Mouse (Mus musculus) lung, adult 2 months (tissue): ENCODE data around the gene Rcan2. TPM values are rescaled to one million over a fixed set of nuclear protein-coding genes. Genes with fewer than 3 reads are reported as not detected.

Experiments used
- DNase-seq: peaks from one replicate; pipeline ENCODE4 v3.0.0; 2022
- H3K4me1 ChIP-seq: fragments of 200-500 bp; 2 replicates; pipeline ENCODE4 v1.6.1; 2011; ENCODE audit warnings: low read length; ENCODE audit not compliant: control insufficient read depth, insufficient read depth
- H3K4me3 ChIP-seq: fragments of 200-500 bp; replicated peaks from 2 replicates; pipeline ENCODE3; 2011; ENCODE audit warnings: low read depth, mild to moderate bottlenecking, control low read depth, low read length; ENCODE audit errors: extremely low read depth
- CTCF ChIP-seq: fragments of 200-500 bp; IDR thresholded peaks from 2 replicates; pipeline ENCODE4 v1.5.1; 2011; ENCODE audit warnings: mild to moderate bottlenecking, low read length, control low read depth; ENCODE audit not compliant: insufficient read depth
- POLR2A ChIP-seq: fragments of 200-500 bp; IDR thresholded peaks from 2 replicates; pipeline ENCODE4 v1.6.1; 2011; ENCODE audit warnings: low read depth, mild to moderate bottlenecking, control low read depth, low read length, borderline replicate concordance; ENCODE audit errors: extremely low read depth
- WGBS: fragments of 180-500 bp; shearing (Covaris S2); methylation state at CpG from one replicate; pipeline ENCODE4 v1.1.7; 2018; 5-methylcytosine and 5-hydroxymethylcytosine counted together
- polyA plus RNA-seq: library from polyadenylated mRNA; depleted of rRNA; stranded (reverse); fragments of >200 nt; gene quantifications from 2 replicates; pipeline ENCODE4 v1.2.3, GENCODE M21; 2012

Gene Rcan2
- polyA plus RNA-seq, 1 experiment = 19.4 TPM

DNA sequence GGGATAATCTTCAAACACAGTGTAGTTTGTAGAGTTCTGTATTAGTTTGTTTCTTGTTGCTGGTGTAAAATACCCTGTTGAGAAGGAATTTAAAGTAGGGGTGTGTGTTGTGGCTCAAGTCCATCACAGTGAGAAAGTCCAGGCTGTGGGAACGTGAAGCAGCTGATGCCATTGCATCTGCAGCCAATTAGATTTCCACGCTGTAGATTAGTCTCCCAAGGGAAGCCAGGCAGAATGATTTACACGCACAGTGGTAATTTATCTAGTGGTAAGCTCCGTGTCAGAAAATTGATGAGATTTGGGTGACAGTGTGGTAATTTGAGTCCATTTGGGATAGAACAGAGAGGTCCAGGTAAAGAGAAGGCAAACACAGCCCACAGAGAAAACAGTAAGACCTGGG, 192.9 kb downstream of the Rcan2 start:
- no peak for DNase-seq
- 51% methylated on average over 4 of the region's 4 CpGs for WGBS
- TF ChIP-seq POLR2A (no peak), CTCF (no peak)
- Histone ChIP-seq H3K4me3 (no peak overlapping the region), H3K4me1 (no peaks in the 10 kb centered on the region)

- H3K4me1 ChIP-seq = no peaks in the 10 kb centered on the region
- 75% methylated on average over 7 of the region's 7 CpGs for WGBS
- no peak overlapping the region for H3K4me3 ChIP-seq
- TF ChIP-seq POLR2A = no peak
- no peak for TF ChIP-seq CTCF
- DNase-seq = no peak
These were observed 196.4 kb downstream of the Rcan2 start for GRCm38 (mm10) chr17:43997514-43997913.

GRCm38 (mm10) chr17:43998095-43998494, 196.9 kb downstream of the Rcan2 start:
- DNase-seq = no peak
- 96% methylated on average over 6 of the region's 6 CpGs for WGBS
- Histone ChIP-seq H3K4me1 (no peaks in the 10 kb centered on the region), H3K4me3 (no peak overlapping the region)
- TF ChIP-seq POLR2A (no peak), CTCF (no peak)

GRCm38 (mm10) chr17:44004401-44004800, 203.2 kb downstream of the Rcan2 start:
- 91% methylated on average over 2 of the region's 2 CpGs for WGBS
- TF ChIP-seq CTCF = no peak
- no peak for DNase-seq
- no peak overlapping the region for H3K4me3 ChIP-seq
- no peaks in the 10 kb centered on the region for H3K4me1 ChIP-seq

DNA sequence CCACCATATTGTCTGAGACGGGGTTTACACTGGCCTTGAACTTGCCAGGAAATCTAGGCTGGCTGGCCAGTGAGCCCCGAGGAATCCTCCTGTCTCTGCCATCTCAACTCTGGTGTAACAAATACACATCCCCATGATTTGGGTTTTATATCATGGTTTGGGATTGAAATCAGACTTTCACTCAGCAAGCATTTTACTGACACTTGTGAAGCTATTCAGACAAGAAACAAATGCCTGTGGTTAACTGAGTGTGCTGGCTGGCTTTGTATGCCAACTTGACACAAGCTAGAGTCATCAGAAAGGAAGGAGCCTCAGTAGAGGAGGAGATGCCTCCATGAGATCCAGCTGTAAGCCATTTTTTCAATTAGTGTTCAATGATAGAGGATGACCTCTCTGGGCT, 206.3 kb downstream of the Rcan2 start:
- Histone ChIP-seq H3K4me1 (no peaks in the 10 kb centered on the region), H3K4me3 (no peak overlapping the region)
- TF ChIP-seq POLR2A (no peak), CTCF (no peak)
- WGBS = 78% methylated on average over 2 of the region's 2 CpGs
- DNase-seq = no peak

DNA sequence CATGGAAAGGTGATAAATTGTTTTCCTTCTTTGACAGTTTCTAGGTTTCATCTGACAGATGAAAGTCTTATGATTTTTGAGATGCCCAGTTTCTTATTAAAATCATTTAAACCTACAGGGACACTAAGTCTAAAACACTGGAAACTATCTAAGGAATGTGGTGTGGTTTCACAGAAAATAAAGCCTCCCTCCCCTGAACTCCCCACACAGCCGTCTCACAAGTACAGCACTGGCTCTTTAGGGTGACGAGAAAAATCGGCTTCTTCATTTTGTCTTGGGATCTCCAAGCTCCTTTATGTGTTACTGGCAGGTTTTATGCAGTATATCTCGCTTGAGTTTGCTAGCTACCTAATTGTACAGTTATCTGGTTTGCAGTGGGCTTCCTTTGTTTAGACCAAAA, 210.8 kb downstream of the Rcan2 start:
- WGBS = 43% methylated on average over 4 of the region's 4 CpGs
- no peak for DNase-seq
- H3K4me3 ChIP-seq = no peak overlapping the region
- TF ChIP-seq POLR2A = no peak
- no peaks in the 10 kb centered on the region for H3K4me1 ChIP-seq

DNA sequence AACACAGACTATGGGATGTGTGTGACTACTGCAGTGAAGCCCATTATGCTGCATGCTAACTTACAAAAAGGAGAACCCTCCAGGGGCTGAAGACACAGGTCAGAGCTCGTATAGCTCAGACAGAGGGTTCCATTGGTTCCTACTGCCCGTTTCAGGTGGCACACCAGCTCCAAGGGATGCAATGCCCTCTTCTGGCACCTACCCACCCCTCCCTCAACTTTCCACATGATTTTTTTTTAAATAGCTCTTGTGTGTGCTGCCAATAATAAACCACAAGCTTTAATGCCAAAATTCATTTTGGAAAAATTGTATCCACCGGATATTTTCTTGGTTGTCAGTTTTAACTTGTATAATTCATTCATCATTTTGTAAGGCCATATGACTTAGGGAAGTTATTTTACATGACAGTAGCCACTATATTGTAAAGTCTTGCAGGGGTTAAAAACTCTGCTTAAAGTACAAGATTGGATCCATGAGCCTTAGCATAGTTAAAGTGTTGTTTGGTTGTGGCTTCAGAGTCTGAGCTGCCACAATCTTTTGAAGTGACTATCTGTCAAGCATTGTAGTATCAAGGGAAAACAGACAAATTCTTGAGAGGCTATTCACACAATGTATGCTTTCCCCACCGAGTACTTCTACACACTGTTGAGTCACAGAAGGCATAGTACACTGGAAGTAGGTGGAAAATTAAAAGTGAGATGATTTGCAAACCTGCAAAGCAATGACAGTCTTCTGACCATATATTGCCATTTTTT, 212.8 kb downstream of the Rcan2 start:
- Histone ChIP-seq H3K4me1 (no peaks in the 10 kb centered on the region), H3K4me3 (no peak overlapping the region)
- TF ChIP-seq POLR2A (no peak), CTCF (no peak)
- DNase-seq = no peak
- 69% methylated on average over 4 of the region's 4 CpGs for WGBS

- no peaks in the 10 kb centered on the region for H3K4me1 ChIP-seq
- no peak for DNase-seq
- 54% methylated on average over 5 of the region's 5 CpGs for WGBS
- H3K4me3 ChIP-seq = no peak overlapping the region
- no peak for TF ChIP-seq CTCF
These were observed 215.2 kb downstream of the Rcan2 start for GRCm38 (mm10) chr17:44016314-44016713.

- Histone ChIP-seq H3K4me1 (no peaks in the 10 kb centered on the region), H3K4me3 (no peak overlapping the region)
- TF ChIP-seq CTCF (no peak), POLR2A (no peak)
- DNase-seq = no peak
- WGBS = 65% methylated on average over 6 of the region's 6 CpGs
These were observed 219.6 kb downstream of the Rcan2 start for GRCm38 (mm10) chr17:44020707-44021220.

DNA sequence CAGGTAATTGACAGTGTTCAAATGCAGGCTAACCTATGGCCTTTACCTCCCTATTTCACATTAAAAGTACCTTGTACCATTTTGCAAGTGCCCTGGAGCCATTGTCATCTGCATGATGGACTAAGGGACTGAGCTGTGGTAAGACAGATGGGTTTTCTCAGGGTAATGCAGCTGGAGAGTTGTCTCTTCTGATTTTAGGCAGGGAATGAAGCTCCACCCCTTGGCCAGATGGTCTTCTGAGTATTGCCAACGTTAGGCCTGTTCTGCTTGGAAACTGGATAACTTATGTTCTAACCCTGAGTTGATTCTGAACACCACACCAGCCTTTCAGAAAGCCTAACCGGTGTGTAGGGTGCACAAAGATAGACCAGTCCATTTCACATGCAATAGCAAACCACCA, 222.7 kb downstream of the Rcan2 start:
- Histone ChIP-seq H3K4me3 (no peak overlapping the region), H3K4me1 (no peaks in the 10 kb centered on the region)
- TF ChIP-seq CTCF (no peak), POLR2A (no peak)
- DNase-seq = no peak
- WGBS = 65% methylated on average over 2 of the region's 2 CpGs
